In the genomic region with DNA sequence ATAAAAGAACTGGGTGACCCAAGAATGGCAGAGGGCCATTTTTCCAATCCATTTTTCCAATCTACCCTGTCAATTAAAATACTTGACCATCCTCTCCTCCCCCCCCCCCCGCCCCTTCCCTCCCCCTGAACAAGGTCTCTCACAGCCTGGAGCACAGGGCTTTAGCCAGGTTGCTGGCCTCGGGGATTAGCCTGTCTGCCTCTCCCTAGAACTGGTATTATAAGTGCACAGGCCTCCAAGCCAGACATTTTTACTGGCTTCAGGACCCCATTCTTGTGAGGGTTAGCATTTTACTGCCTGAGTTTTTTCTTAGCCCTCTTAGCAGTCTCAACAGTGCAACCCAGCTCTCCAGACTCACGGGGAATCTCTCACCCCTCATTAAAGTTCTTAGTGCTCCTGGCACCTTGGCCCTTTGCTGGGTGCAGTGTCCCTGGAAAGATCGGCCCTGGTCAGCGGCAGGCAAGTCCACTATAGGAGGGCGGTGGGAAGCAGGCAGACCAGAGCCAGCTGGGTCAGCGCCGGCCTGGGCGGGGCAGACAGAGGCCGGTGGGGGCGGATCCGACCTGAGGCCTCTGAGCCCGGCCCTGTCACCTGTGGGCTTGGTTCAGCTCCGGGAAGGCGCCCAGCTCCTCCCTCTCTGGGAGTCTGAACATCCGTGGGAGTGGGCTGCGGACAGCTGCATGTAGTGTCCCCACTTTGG, we compare ENCODE assay signal across 8 mouse cellular contexts. TPM values are rescaled to one million over a fixed set of nuclear protein-coding genes. Genes with fewer than 3 reads are reported as not detected.
DNase-seq lines count a peak whose midpoint lies in the region; ATAC-seq lines count a peak whose summit lies in the region.

A gene (plus strand): TSS at position 596 of the 700 bp plus-strand sequence.

- H3K36me3 ChIP-seq in hindbrain, embryonic 16.5 days (ENCODE audit: control insufficient read depth, insufficient read depth, low read length), result no peaks in the 10 kb centered on the region
- H3K36me3 ChIP-seq in liver, embryonic 11.5 days (ENCODE audit: control insufficient read depth, insufficient read depth, low read length), result no peaks in the 10 kb centered on the region

- H3K4me1 ChIP-seq in hindbrain, embryonic 16.5 days (ENCODE audit: control insufficient read depth, insufficient read depth, low read depth, low read length), result no peaks in the 10 kb centered on the region
- no peaks in the 10 kb centered on the region for H3K4me1 ChIP-seq in liver, embryonic 11.5 days (replicated peaks; ENCODE audit: control insufficient read depth, insufficient read depth, low read length)

- ATAC-seq in hindbrain, embryonic 16.5 days, result no peak
- no peak; the same call in 1 of the 2 replicates for ATAC-seq in liver, embryonic 11.5 days (replicated peaks; ENCODE audit: low FRiP score)

- DNase-seq in ovary, postnatal 10 days (ENCODE audit: low spot score), result peak; percentile 9
- DNase-seq in ovary, adult 18-20 months (ENCODE audit: low spot score), result no peak
- peak; percentile 33 for DNase-seq in liver, embryonic 11.5 days (ENCODE audit: low spot score)
- DNase-seq in neural tube, embryonic 10.5 days (ENCODE audit: extremely low spot score, low spot score), result peak; percentile 21
- no peak for DNase-seq in thymus, postnatal 14 days
- no peak for DNase-seq in spleen, adult 18-20 months
- no peak for DNase-seq in cerebellum, postnatal 36 days

- H3K4me2 ChIP-seq in hindbrain, embryonic 16.5 days (ENCODE audit: low read length), result peak within 1 kb of the TSS; percentile 49
- peak within 1 kb of the TSS; percentile 59 for H3K4me2 ChIP-seq in liver, embryonic 11.5 days

- WGBS in hindbrain, embryonic 16.5 days, result 6% methylated on average over 15 of the region's 17 CpGs
- 6% methylated on average over 16 of the region's 17 CpGs for WGBS in liver, embryonic 11.5 days

- no peaks in the 10 kb centered on the region for H3K9me3 ChIP-seq in hindbrain, embryonic 16.5 days (ENCODE audit: control insufficient read depth, low read length)
- no peaks in the 10 kb centered on the region for H3K9me3 ChIP-seq in liver, embryonic 11.5 days (ENCODE audit: control insufficient read depth, low read length)

- peaks cover 3% of the 10 kb centered on the region; the same call in 1 of the 2 replicates for H3K27me3 ChIP-seq in hindbrain, embryonic 16.5 days (replicated peaks; ENCODE audit: control insufficient read depth, insufficient read depth, low read length)
- no peaks in the 10 kb centered on the region for H3K27me3 ChIP-seq in liver, embryonic 11.5 days (replicated peaks; ENCODE audit: control insufficient read depth, insufficient read depth, low read length)

- no peak within 1 kb of the TSS for H3K9ac ChIP-seq in hindbrain, embryonic 16.5 days (ENCODE audit: low read depth, low read length)
- H3K9ac ChIP-seq in liver, embryonic 11.5 days (ENCODE audit: low read depth, low read length), result no peak within 1 kb of the TSS

- peak within 1 kb of the TSS; percentile 31 for H3K4me3 ChIP-seq in hindbrain, embryonic 16.5 days (ENCODE audit: low read length)
- H3K4me3 ChIP-seq in liver, embryonic 11.5 days (ENCODE audit: low read depth, low read length), result peak within 1 kb of the TSS; percentile 33; the same call in 1 of the 2 replicates

- no peak within 1 kb of the TSS for H3K27ac ChIP-seq in hindbrain, embryonic 16.5 days (ENCODE audit: low read depth, low read length)
- H3K27ac ChIP-seq in liver, embryonic 11.5 days (ENCODE audit: low read depth, low read length), result no peak within 1 kb of the TSS

RNA-seq across cellular contexts. Expression of the gene that starts here (rescaled TPM):
- polyA plus RNA-seq in hindbrain, embryonic 16.5 days (2015; fragmentation: Nextera tagmentation; extraction: Ambion mirVana), result 0.73 and 0.95 TPM in 2 replicates
- 0.04 TPM in 2 replicates for polyA plus RNA-seq in liver, embryonic 11.5 days (2014; fragmentation: Nextera tagmentation; extraction: Ambion mirVana)

Comparison
In these comparisons a context has a peak if more than half of its experiments do, and no peak if none do; other contexts are left out.
1. DNase-seq: peak in ovary, postnatal 10 days (single experiment) and neural tube, embryonic 10.5 days (single experiment); none in ovary, adult 18-20 months (single experiment), thymus, postnatal 14 days (single experiment), spleen, adult 18-20 months (0 of 2) and cerebellum, postnatal 36 days (0 of 2).
2. Peak in DNase-seq, H3K4me3 ChIP-seq and H3K4me2 ChIP-seq in liver, embryonic 11.5 days; RNA of the gene not detected or under 1 TPM.